Mouse (Mus musculus) embryonic facial prominence, embryonic 10.5 days (tissue): ENCODE measurements around the gene Fkbp1b. TPM values are rescaled to one million over a fixed set of nuclear protein-coding genes. Genes with fewer than 3 reads are reported as not detected.
"Not testable (repeated sequence)": the region's sequence is repeated elsewhere in the genome, so short reads cannot be mapped to it uniquely, and the experiment has no call there.

Source experiments
- DNase-seq: peaks from one replicate; pipeline ENCODE4 v3.0.0-alpha.2; 2017; ENCODE audit warnings: low spot score
- H3K27ac ChIP-seq: fragments of 300-500 bp; sonication (generic); replicated peaks from 2 replicates; pipeline ENCODE4 v1.5.1; 2016; ENCODE audit warnings: mild to moderate bottlenecking
- H3K27me3 ChIP-seq: fragments of 300-500 bp; sonication (generic); replicated peaks from 2 replicates; pipeline ENCODE4 v1.6.1; 2016; ENCODE audit warnings: low read depth, mild to moderate bottlenecking; ENCODE audit not compliant: poor library complexity, severe bottlenecking
- H3K36me3 ChIP-seq: fragments of 300-500 bp; sonication (generic); replicated peaks from 2 replicates; pipeline ENCODE4 v1.6.1; 2016; ENCODE audit warnings: mild to moderate bottlenecking, moderate library complexity
- H3K4me1 ChIP-seq: fragments of 300-500 bp; sonication (generic); 2 replicates; pipeline ENCODE4 v1.6.1; 2016
- H3K4me3 ChIP-seq: fragments of 300-500 bp; sonication (generic); 2 replicates; pipeline ENCODE4 v1.5.1; 2016; ENCODE audit warnings: mild to moderate bottlenecking, moderate library complexity
- H3K9me3 ChIP-seq: fragments of 300-500 bp; sonication (generic); 2 replicates; pipeline ENCODE4 v1.6.1; 2016; ENCODE audit warnings: mild to moderate bottlenecking
- WGBS: fragments of 180-500 bp; shearing (Covaris S2); methylation state at CpG from one replicate; pipeline ENCODE4 v1.1.7; 2016; 5-methylcytosine and 5-hydroxymethylcytosine counted together
- polyA plus RNA-seq: library from polyadenylated mRNA; unstranded; fragments of >200 nt; fragmentation: Nextera tagmentation; extraction: Ambion mirVana; gene quantifications from 2 replicates; pipeline ENCODE4 v1.2.1, GENCODE M21; 2016

The Fkbp1b gene
- polyA plus RNA-seq: 6.4 and 9.7 TPM in 2 replicates

- DNase-seq: peak; percentile 88
- H3K36me3 ChIP-seq: 0 out of 2 replicates have a peak, but pooled peaks cover 2% of the 10 kb centered on the region
- H3K4me1 ChIP-seq: peaks cover 29% of the 10 kb centered on the region
- peak within 1 kb of the TSS; percentile 88 for H3K4me3 ChIP-seq
- H3K27me3 ChIP-seq: peaks cover 32% of the 10 kb centered on the region
- peak within 1 kb of the TSS; percentile 82 for H3K27ac ChIP-seq
- under 1% methylated on average over 37 of the region's 37 CpGs for WGBS
- no peaks in the 10 kb centered on the region for H3K9me3 ChIP-seq
Observed at GRCm38 (mm10) chr12:4841392-4841887, at the start of gene Fkbp1b. Gene Fkbp1b, minus strand, starts transcription at chr12:4841591.

DNA sequence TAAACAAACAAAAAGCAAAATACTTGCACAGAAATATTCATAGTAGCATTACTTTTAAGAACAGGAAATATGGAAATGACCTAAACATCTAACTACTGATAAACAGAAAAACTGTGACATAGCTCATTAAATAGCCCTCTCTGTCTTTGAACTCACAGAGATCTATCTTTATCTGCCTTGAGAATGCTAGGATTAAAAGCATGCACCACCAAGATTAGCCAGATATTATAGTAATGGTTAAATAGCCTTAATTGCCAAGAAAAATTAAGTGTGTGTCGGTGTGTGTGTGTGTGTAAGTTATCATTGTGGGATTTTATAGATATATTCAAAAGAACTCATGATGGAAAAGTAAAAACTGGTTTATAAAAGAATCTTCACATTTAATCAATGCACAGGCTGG, 48.5 kb upstream of the Fkbp1b start:
- H3K9me3 ChIP-seq: no peaks in the 10 kb centered on the region
- H3K27ac ChIP-seq: no peak overlapping the region
- peaks cover 16% of the 10 kb centered on the region; the same call in 1 of the 2 replicates for H3K36me3 ChIP-seq
- no peaks in the 10 kb centered on the region for H3K27me3 ChIP-seq
- DNase-seq: no peak
- WGBS: 94% methylated on average over 1 of the region's 1 CpGs
- no peaks in the 10 kb centered on the region for H3K4me1 ChIP-seq
- H3K4me3 ChIP-seq: no peak overlapping the region

GRCm38 (mm10) chr12:4889251-4889650, 47.9 kb upstream of the Fkbp1b start:
- Histone ChIP-seq H3K4me3 (no peak overlapping the region), H3K4me1 (no peaks in the 10 kb centered on the region)

DNA sequence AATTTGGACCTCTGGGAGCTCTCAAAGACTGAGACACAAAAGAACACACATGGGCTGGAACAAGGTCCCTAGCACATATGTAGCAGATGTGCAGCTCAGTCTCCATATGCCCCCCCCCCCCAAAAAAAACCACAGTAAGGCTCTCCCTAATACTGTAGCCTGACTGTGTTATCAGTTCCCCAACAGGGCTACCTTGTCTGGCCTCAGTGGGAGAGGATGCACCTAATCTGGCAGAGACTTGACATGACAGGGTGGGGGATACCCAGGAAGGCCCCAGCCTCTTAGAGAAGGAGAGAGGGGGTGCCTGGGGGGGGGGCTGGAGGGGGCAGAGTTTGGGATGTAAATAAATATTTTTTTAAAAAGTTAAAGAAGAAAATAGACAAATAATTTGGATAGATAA, 47.3 kb upstream of the Fkbp1b start:
- H3K9me3 ChIP-seq: no peaks in the 10 kb centered on the region
- no peak overlapping the region for H3K27ac ChIP-seq
- no peaks in the 10 kb centered on the region for H3K27me3 ChIP-seq
- no peak for DNase-seq
- peaks cover 16% of the 10 kb centered on the region; the same call in 1 of the 2 replicates for H3K36me3 ChIP-seq
- H3K4me3 ChIP-seq: no peak overlapping the region
- H3K4me1 ChIP-seq: no peaks in the 10 kb centered on the region

More at GRCm38 (mm10) chr12:4889251-4889650, 47.9 kb upstream of the Fkbp1b start:
- Histone ChIP-seq H3K27me3 (no peaks in the 10 kb centered on the region), H3K27ac (no peak overlapping the region), H3K36me3 (peaks cover 16% of the 10 kb centered on the region; the same call in 1 of the 2 replicates), H3K9me3 (no peaks in the 10 kb centered on the region)
- no peak for DNase-seq
- 91% methylated on average over 2 of the region's 2 CpGs for WGBS

- peaks cover 35% of the 10 kb centered on the region for H3K36me3 ChIP-seq
- H3K9me3 ChIP-seq, H3K4me3 ChIP-seq, H3K27me3 ChIP-seq, H3K4me1 ChIP-seq, DNase-seq, H3K27ac ChIP-seq: not testable (repeated sequence)
- 92% methylated on average over 4 of the region's 4 CpGs for WGBS
Observed at GRCm38 (mm10) chr12:4886581-4886980, 45.2 kb upstream of the Fkbp1b start.

GRCm38 (mm10) chr12:4885062-4885461, 43.7 kb upstream of the Fkbp1b start:
- no peaks in the 10 kb centered on the region for H3K9me3 ChIP-seq
- 83% methylated on average over 1 of the region's 1 CpGs for WGBS
- H3K4me3 ChIP-seq: no peak overlapping the region
- H3K27me3 ChIP-seq: no peaks in the 10 kb centered on the region
- no peak overlapping the region for H3K27ac ChIP-seq
- H3K36me3 ChIP-seq: peaks cover 29% of the 10 kb centered on the region
- H3K4me1 ChIP-seq: no peaks in the 10 kb centered on the region
- DNase-seq: no peak

GRCm38 (mm10) chr12:4882086-4882485, 40.7 kb upstream of the Fkbp1b start:
- H3K4me1 ChIP-seq: no peaks in the 10 kb centered on the region
- no peak for DNase-seq
- WGBS: 80% methylated on average over 2 of the region's 2 CpGs
- no peak overlapping the region for H3K4me3 ChIP-seq
- H3K27ac ChIP-seq: no peak overlapping the region
- no peaks in the 10 kb centered on the region for H3K27me3 ChIP-seq
- no peaks in the 10 kb centered on the region for H3K9me3 ChIP-seq
- H3K36me3 ChIP-seq: peaks cover 47% of the 10 kb centered on the region

GRCm38 (mm10) chr12:4879048-4879447, 37.7 kb upstream of the Fkbp1b start:
- Histone ChIP-seq H3K4me3 (no peak overlapping the region), H3K27me3 (peaks cover 1% of the 10 kb centered on the region; the same call in 1 of the 2 replicates), H3K27ac (no peak overlapping the region), H3K36me3 (peaks cover 42% of the 10 kb centered on the region), H3K9me3 (no peaks in the 10 kb centered on the region), H3K4me1 (peaks cover 6% of the 10 kb centered on the region)
- no peak for DNase-seq
- WGBS: 89% methylated on average over 5 of the region's 5 CpGs

DNA sequence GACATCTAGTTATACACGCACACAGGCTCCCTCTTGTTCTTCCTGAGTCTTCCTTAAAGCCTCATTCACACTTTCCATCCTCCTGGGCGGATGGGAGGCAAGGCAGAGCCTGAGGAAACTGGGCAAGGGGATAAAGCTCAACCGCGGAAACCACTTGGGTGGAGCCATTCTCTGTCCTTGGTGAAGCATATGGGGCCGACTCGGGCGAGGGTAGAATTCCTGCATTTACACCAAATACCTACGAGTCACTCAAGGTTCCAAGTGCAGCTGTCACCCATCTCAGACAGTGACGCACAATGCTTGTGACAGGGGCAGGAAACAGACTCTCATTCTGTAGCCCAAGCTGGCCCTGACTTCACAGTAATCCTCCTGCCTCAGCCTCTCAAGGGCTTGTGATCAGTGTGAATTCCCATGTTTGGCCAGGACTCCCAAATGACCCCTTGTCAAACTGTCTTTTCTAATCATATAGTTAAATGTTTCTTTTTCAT, 36.9 kb upstream of the Fkbp1b start:
- WGBS: 75% methylated on average over 9 of the region's 9 CpGs
- no peak for DNase-seq
- H3K4me3 ChIP-seq: no peak overlapping the region
- H3K9me3 ChIP-seq: no peaks in the 10 kb centered on the region
- H3K36me3 ChIP-seq: peaks cover 38% of the 10 kb centered on the region
- peaks cover 8% of the 10 kb centered on the region for H3K27me3 ChIP-seq
- no peak overlapping the region for H3K27ac ChIP-seq
- peaks cover 11% of the 10 kb centered on the region for H3K4me1 ChIP-seq

- WGBS: 87% methylated on average over 8 of the region's 8 CpGs
- Histone ChIP-seq H3K4me1 (peaks cover 11% of the 10 kb centered on the region), H3K9me3 (no peaks in the 10 kb centered on the region), H3K27me3 (peaks cover 21% of the 10 kb centered on the region), H3K36me3 (peaks cover 18% of the 10 kb centered on the region), H3K4me3 (no peak overlapping the region), H3K27ac (no peak overlapping the region)
- no peak for DNase-seq
Observed at GRCm38 (mm10) chr12:4875623-4876022, 34.2 kb upstream of the Fkbp1b start.

- H3K4me1 ChIP-seq: peaks cover 11% of the 10 kb centered on the region
- peak within 1 kb of the TSS; percentile 58 for H3K4me3 ChIP-seq
- peaks cover 21% of the 10 kb centered on the region for H3K27me3 ChIP-seq
- peaks cover 12% of the 10 kb centered on the region for H3K36me3 ChIP-seq
- no peaks in the 10 kb centered on the region for H3K9me3 ChIP-seq
- 6% methylated on average over 24 of the region's 24 CpGs for WGBS
- H3K27ac ChIP-seq: peak within 1 kb of the TSS; percentile 74
- DNase-seq: peak; percentile 79
Observed at GRCm38 (mm10) chr12:4874161-4874927, 33.0 kb upstream of the Fkbp1b start, which contains the start of gene Mfsd2b. Gene Mfsd2b, minus strand, starts transcription at chr12:4874359.

- Histone ChIP-seq H3K4me1 (peaks cover 11% of the 10 kb centered on the region), H3K27me3 (peaks cover 21% of the 10 kb centered on the region), H3K9me3 (no peaks in the 10 kb centered on the region), H3K27ac (peak overlapping the region; percentile 74), H3K36me3 (peaks cover 4% of the 10 kb centered on the region; the same call in 1 of the 2 replicates), H3K4me3 (peak overlapping the region; percentile 58)
- 72% methylated on average over 6 of the region's 6 CpGs for WGBS
- DNase-seq: no peak
Observed at GRCm38 (mm10) chr12:4873531-4873930, 32.1 kb upstream of the Fkbp1b start.

GRCm38 (mm10) chr12:4872983-4873477, 31.6 kb upstream of the Fkbp1b start:
- DNase-seq: no peak
- Histone ChIP-seq H3K9me3 (no peaks in the 10 kb centered on the region), H3K27me3 (peaks cover 21% of the 10 kb centered on the region), H3K36me3 (no peaks in the 10 kb centered on the region), H3K4me3 (no peak overlapping the region), H3K4me1 (peaks cover 13% of the 10 kb centered on the region), H3K27ac (no peak overlapping the region)
- WGBS: 83% methylated on average over 5 of the region's 5 CpGs
